Mouse (Mus musculus) embryonic facial prominence, embryonic 11.5 days (tissue): Measurements from ENCODE around the gene Osbpl3. TPM values are rescaled to one million over a fixed set of nuclear protein-coding genes. Genes with fewer than 3 reads are reported as not detected.

Experiments
- ATAC-seq: fragments of 200-750 bp; cut with Nextera tagmentation; replicated peaks from 2 replicates; pipeline ENCODE4 v1.8.0; 2017; ENCODE audit warnings: low read depth; ENCODE audit not compliant: insufficient number of reproducible peaks, low FRiP score, low TSS enrichment
- DNase-seq: peaks from one replicate; pipeline ENCODE4 v3.0.0-alpha.2; 2015; ENCODE audit warnings: low spot score
- H3K27ac ChIP-seq: fragments of 300-500 bp; sonication (generic); replicated peaks from 2 replicates; pipeline ENCODE4 v1.5.1; 2014; ENCODE audit warnings: mild to moderate bottlenecking, low read depth, low read length, control low read depth
- H3K27me3 ChIP-seq: fragments of 300-500 bp; sonication (generic); 2 replicates; pipeline ENCODE4 v1.6.1; 2014; ENCODE audit warnings: mild to moderate bottlenecking, low read length, moderate library complexity, mixed read lengths; ENCODE audit not compliant: control insufficient read depth, insufficient read depth
- H3K36me3 ChIP-seq: fragments of 300-500 bp; sonication (generic); replicated peaks from 2 replicates; pipeline ENCODE4 v1.6.1; 2014; ENCODE audit warnings: low read depth, mild to moderate bottlenecking, low read length, moderate library complexity, mixed read lengths; ENCODE audit not compliant: control insufficient read depth, insufficient read depth
- H3K4me1 ChIP-seq: fragments of 300-500 bp; sonication (generic); 2 replicates; pipeline ENCODE4 v1.6.1; 2014; ENCODE audit warnings: low read length, mixed read lengths; ENCODE audit not compliant: control insufficient read depth, insufficient read depth
- H3K4me2 ChIP-seq: fragments of 300-500 bp; sonication (generic); 2 replicates; pipeline ENCODE4 v1.6.1; 2014; ENCODE audit warnings: low read depth, mild to moderate bottlenecking, control low read depth, low read length, moderate library complexity
- H3K4me3 ChIP-seq: fragments of 300-500 bp; sonication (generic); 2 replicates; pipeline ENCODE4 v1.5.1; 2014; ENCODE audit warnings: low read depth, low read length, control low read depth
- H3K9ac ChIP-seq: fragments of 300-500 bp; sonication (generic); replicated peaks from 2 replicates; pipeline ENCODE4 v1.6.1; 2014; ENCODE audit warnings: mild to moderate bottlenecking, control low read depth, low read length
- H3K9me3 ChIP-seq: fragments of 300-500 bp; sonication (generic); replicated peaks from 2 replicates; pipeline ENCODE4 v1.6.1; 2016; ENCODE audit warnings: mild to moderate bottlenecking, low read length, inconsistent platforms, mixed read lengths; ENCODE audit not compliant: control insufficient read depth
- WGBS: fragments of 180-500 bp; shearing (Covaris S2); extraction: QIAGEN DNeasy Blood & Tissue Kit; methylation state at CpG from one replicate; pipeline ENCODE4 v1.1.7; 2014; 5-methylcytosine and 5-hydroxymethylcytosine counted together
- polyA plus RNA-seq: library from polyadenylated mRNA; unstranded; fragments of >200 nt; fragmentation: Nextera tagmentation; extraction: Ambion mirVana; gene quantifications from 2 replicates; pipeline ENCODE4 v1.2.1, GENCODE M21; 2014

Osbpl3 gene
- polyA plus RNA-seq, 1 experiment from 2014 or later: 9.0 TPM

GRCm38 (mm10) chr6:50460246-50460645, 4.2 kb upstream of the Osbpl3 start:
- Histone ChIP-seq H3K4me1 (no peaks in the 10 kb centered on the region), H3K27me3 (no peaks in the 10 kb centered on the region), H3K9ac (no peak overlapping the region), H3K27ac (no peak overlapping the region), H3K36me3 (no peaks in the 10 kb centered on the region), H3K9me3 (no peaks in the 10 kb centered on the region), H3K4me3 (no peak overlapping the region), H3K4me2 (no peak overlapping the region)
- DNase-seq (no peak), ATAC-seq (no peak)

GRCm38 (mm10) chr6:50459271-50459670, 3.3 kb upstream of the Osbpl3 start:
- 71% methylated on average over 5 of the region's 5 CpGs for WGBS
- no peaks in the 10 kb centered on the region for H3K4me1 ChIP-seq
- no peak overlapping the region for H3K27ac ChIP-seq
- no peaks in the 10 kb centered on the region for H3K9me3 ChIP-seq
- H3K4me2 ChIP-seq: no peak overlapping the region
- H3K4me3 ChIP-seq: no peak overlapping the region
- H3K36me3 ChIP-seq: no peaks in the 10 kb centered on the region
- no peak overlapping the region for H3K9ac ChIP-seq
- DNase-seq (no peak), ATAC-seq (no peak)
- H3K27me3 ChIP-seq: no peaks in the 10 kb centered on the region

DNA sequence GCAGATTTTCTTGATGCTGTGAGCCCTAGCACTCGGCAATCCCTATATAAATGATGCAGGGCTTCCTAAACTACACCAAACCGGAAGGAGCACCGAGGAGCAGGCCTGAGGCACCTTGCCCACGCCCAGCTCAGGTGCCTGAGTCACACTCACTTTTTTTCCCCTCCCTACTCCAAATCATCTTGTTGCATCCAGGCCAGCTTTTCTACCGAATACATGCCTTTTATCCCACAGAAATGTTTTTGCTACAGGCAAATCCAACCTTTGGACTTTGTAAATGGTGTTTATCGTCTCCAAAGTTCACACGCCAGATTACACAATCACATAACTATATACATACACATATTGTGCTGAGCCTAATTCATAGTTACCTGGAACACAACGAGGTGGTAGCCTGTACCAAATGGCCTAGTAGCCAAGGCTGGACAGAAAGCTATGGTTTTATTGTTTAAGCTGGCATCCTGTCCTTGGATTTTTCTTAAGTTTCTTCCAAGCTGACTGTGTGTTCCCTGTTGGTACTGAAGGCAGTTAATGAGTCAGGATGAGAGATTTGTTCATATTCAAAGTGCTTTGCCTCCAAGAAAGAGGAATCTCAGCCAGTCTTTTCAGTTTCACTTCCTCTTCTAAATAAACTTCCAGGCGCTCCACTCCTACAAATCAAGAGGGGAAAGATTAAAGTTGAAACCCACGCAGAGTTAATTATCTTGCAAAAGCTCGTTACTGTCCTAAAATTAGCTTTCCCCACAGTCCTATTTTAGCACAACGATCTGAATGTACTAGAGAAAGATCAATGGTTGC, 1.7 kb upstream of the Osbpl3 start:
- Histone ChIP-seq H3K4me2 (no peak overlapping the region), H3K27me3 (no peaks in the 10 kb centered on the region), H3K27ac (no peak overlapping the region), H3K4me3 (no peak overlapping the region), H3K36me3 (no peaks in the 10 kb centered on the region), H3K9me3 (no peaks in the 10 kb centered on the region), H3K9ac (no peak overlapping the region), H3K4me1 (no peaks in the 10 kb centered on the region)
- no peak for DNase-seq
- no peak for ATAC-seq
- 84% methylated on average over 12 of the region's 12 CpGs for WGBS

DNA sequence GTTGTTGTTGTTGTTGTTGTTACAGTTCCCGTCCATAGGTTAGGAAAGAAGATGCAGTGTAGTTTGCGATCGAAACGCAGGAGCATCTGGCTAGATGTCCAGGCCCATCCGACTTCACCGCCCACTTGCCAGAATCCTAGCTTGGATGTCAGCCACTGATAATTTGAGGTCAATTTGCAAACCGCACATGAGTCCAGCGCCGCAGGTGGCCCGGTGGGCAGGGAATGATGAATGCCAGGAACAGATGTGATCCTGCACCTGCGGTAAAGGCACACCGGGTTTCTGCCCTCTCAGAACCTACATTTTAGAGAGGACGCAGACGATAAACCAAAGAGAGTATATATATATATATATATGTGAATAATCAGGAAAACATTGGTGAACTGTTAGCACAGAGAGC, 705 bp upstream of the Osbpl3 start:
- H3K4me1 ChIP-seq: no peaks in the 10 kb centered on the region

DNA sequence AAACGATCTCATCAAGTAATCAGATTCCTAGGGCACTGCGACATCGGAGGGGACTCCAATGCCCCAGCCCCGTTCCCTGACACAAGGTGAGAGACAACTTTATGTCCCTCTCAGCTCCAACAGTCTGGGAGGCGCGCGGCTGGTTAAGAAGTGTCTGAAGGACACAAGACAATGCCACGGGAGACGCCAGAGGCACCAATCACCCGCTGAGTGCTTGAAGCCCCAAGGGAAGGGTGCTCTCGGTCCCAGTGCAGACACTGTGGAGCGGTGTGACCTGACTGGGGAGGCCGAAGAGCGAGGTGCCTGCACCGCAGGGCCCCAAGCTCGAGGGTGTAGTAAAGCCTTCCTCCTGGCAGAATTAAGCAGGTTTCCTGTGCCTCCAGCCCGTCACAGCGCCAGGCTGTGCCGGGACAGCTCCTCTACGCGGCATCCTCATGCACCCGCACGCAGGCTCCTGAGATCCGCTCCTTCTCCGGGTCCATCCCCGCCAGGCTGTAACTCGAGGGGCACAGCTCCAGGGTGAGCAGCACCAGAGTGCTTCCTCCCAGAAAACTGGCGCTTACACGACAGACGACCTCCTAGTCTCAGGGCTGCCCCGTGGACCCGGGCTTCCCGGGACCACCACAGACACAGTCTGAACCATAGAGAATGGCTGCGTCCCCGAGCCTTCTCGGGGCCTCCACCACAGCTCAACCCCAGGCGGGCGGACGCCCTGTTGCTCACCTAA, 736 bp downstream of the Osbpl3 start:
- DNase-seq: peak; percentile 54
- Histone ChIP-seq H3K27ac (0 out of 2 replicates have a peak overlapping the region, but pooled peaks have one; percentile 67), H3K4me2 (peak overlapping the region; percentile 95), H3K4me1 (no peaks in the 10 kb centered on the region), H3K27me3 (no peaks in the 10 kb centered on the region), H3K4me3 (peak overlapping the region; percentile 71), H3K36me3 (no peaks in the 10 kb centered on the region), H3K9ac (peak overlapping the region; percentile 74), H3K9me3 (no peaks in the 10 kb centered on the region)
- WGBS: under 1% methylated on average over 39 of the region's 39 CpGs
- peak; percentile 82 for ATAC-seq

More for the DNA sequence above, 705 bp upstream of the Osbpl3 start:
- H3K9me3 ChIP-seq: no peaks in the 10 kb centered on the region
- ATAC-seq: no peak
- H3K27me3 ChIP-seq: no peaks in the 10 kb centered on the region
- no peaks in the 10 kb centered on the region for H3K36me3 ChIP-seq
- no peak overlapping the region for H3K4me3 ChIP-seq
- no peak overlapping the region; the same call in 1 of the 2 replicates for H3K4me2 ChIP-seq
- 57% methylated on average over 14 of the region's 14 CpGs for WGBS
- no peak for DNase-seq
- no peak overlapping the region for H3K27ac ChIP-seq
- no peak overlapping the region for H3K9ac ChIP-seq

GRCm38 (mm10) chr6:50453651-50454050, 2.4 kb downstream of the Osbpl3 start:
- DNase-seq (no peak), ATAC-seq (no peak)
- Histone ChIP-seq H3K27ac (no peak overlapping the region), H3K4me2 (no peak overlapping the region), H3K9me3 (no peaks in the 10 kb centered on the region), H3K36me3 (no peaks in the 10 kb centered on the region), H3K27me3 (no peaks in the 10 kb centered on the region), H3K4me3 (no peak overlapping the region), H3K9ac (no peak overlapping the region), H3K4me1 (no peaks in the 10 kb centered on the region)
- WGBS: 39% methylated on average over 6 of the region's 6 CpGs

DNA sequence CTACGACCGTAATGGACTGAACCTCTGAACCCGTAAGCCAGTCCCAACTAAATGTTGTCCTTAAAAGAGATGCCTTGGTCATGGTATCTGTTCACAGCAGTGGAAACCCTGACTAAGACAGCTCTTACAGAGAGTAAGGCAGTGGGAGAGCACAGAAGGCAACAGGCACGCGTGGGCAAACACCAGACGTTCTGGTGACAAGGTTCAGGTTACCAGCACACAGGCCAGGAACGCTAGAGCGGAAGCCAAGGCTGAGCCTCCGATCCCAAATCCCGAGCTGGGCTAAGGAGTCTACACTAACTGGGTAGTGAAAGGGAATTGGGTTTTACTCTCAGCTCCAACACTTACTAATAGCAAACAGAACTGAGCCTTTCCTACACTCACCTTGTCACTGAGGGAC, 3.8 kb downstream of the Osbpl3 start:
- no peaks in the 10 kb centered on the region for H3K4me1 ChIP-seq
- no peak overlapping the region for H3K4me3 ChIP-seq
- DNase-seq (no peak), ATAC-seq (no peak)
- H3K27me3 ChIP-seq: no peaks in the 10 kb centered on the region
- no peak overlapping the region for H3K9ac ChIP-seq
- H3K4me2 ChIP-seq: no peak overlapping the region
- H3K36me3 ChIP-seq: no peaks in the 10 kb centered on the region
- 85% methylated on average over 10 of the region's 10 CpGs for WGBS
- H3K27ac ChIP-seq: no peak overlapping the region
- H3K9me3 ChIP-seq: no peaks in the 10 kb centered on the region

- Histone ChIP-seq H3K36me3 (no peaks in the 10 kb centered on the region), H3K9ac (no peak overlapping the region), H3K4me3 (no peak overlapping the region), H3K27me3 (no peaks in the 10 kb centered on the region), H3K4me2 (no peak overlapping the region), H3K9me3 (no peaks in the 10 kb centered on the region), H3K4me1 (no peaks in the 10 kb centered on the region), H3K27ac (no peak overlapping the region)
- ATAC-seq: no peak
- WGBS: 80% methylated on average over 2 of the region's 2 CpGs
- no peak for DNase-seq
These were observed 10.4 kb downstream of the Osbpl3 start for GRCm38 (mm10) chr6:50445616-50446015.
